Mouse (Mus musculus) fibroblast of lung, adult 2 months (primary cell): ENCODE measurements around the gene 1700012B09Rik.

Experiments
- DNase-seq: peaks from one replicate; pipeline ENCODE4 v3.0.0-alpha.2; 2011; ENCODE audit warnings: low read depth

The 1700012B09Rik gene

DNA sequence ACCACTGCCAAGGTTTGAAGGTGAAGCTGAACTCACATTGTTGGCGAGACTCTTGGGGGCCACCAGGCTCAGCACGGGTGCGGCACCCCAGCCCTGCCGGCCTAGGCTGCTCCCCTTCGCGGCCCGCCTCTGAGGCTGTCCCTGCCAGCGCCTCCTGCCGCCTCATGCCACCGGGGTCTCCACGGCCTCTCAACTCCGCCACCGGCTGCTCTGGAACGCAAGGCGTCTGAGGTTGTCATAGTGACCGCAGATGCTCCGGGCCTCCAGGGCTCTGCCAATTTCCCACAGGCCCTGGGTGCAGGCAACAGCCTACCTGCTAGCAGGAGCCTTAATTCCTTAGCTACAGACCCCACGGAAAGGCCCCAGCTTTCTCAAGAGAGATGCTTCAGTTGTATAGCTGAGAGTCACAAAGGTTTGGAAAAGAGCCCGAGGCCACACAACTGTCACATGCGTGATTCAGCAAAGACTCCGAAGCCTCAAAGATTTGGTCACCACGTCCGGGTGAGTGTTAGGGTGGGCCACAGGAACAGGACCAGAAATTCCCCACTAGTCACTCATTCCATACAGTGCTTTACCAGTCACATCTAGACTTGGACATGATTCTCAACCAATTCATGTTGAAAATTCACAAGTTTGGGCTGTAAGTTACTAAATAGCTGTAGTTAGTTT lies at the start of gene 1700012B09Rik:
Gene 1700012B09Rik (minus strand): TSS at position 228 of the 669 bp plus-strand sequence.
- no peak for DNase-seq

DNA sequence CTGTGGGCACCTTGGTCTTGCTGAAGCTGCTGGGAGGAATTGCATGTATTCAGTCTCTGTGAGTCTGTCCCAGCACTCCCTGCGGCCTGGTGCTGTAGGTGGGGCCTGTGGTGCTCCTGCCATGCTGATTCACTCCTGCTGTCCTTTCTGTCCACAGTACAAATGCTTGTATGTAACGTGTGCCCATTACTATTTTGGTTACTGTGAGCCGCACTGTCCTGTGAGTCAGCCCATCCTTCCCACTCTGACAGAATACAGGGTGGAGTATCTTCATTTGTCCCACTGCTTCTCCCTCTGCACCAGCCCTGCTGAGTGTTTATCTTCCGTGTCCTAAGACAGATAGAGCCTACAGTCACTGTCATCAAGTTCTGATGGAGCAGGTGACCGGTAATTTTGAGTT lies 39.3 kb upstream of the 1700012B09Rik start:
- DNase-seq, result no peak

GRCm38 (mm10) chr9:14806786-14807185 lies 36.0 kb upstream of the 1700012B09Rik start:
- DNase-seq, result no peak

- DNase-seq, result no peak
Observed at GRCm38 (mm10) chr9:14805714-14806113, 34.9 kb upstream of the 1700012B09Rik start.

GRCm38 (mm10) chr9:14787356-14787755 lies 16.5 kb upstream of the 1700012B09Rik start:
- DNase-seq, result no peak

- DNase-seq, result peak; percentile 94
Observed at GRCm38 (mm10) chr9:14784039-14785002, 13.5 kb upstream of the 1700012B09Rik start, which contains the start of the genes Mre11a and Ankrd49. Mre11a (plus strand) TSS chr9:14784654. Ankrd49 (minus strand) TSS chr9:14784856.

- DNase-seq, result no peak
Observed at GRCm38 (mm10) chr9:14778341-14778740, 7.5 kb upstream of the 1700012B09Rik start.

- no peak for DNase-seq
Observed at GRCm38 (mm10) chr9:14773813-14774212, 3.0 kb upstream of the 1700012B09Rik start.

DNA sequence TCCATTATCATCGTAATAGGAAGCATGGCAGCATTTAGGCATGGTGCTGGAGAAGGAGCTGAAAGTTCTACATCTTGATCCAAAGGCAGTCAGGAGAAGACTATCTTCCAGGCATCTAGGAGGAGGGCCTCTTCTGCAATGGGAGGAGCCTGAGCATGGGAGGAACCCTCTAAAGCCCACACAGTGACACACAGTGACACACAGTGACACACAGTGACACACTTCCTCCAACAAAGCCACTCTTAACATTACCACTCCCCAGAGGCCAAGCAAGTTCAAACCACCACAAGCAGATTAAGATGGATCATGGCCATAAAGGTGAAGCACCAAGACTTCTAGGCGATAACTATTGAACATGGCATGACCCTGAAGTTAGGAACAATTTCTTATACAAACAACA lies 1.2 kb upstream of the 1700012B09Rik start:
- no peak for DNase-seq

GRCm38 (mm10) chr9:14769811-14770210 lies 1.0 kb downstream of the 1700012B09Rik start:
- no peak for DNase-seq

- no peak for DNase-seq
Observed at GRCm38 (mm10) chr9:14764765-14765164, 6.1 kb downstream of the 1700012B09Rik start.

GRCm38 (mm10) chr9:14759261-14759660 lies 11.6 kb downstream of the 1700012B09Rik start:
- DNase-seq, result no peak

GRCm38 (mm10) chr9:14758590-14758989 lies 12.2 kb downstream of the 1700012B09Rik start:
- no peak for DNase-seq

GRCm38 (mm10) chr9:14754469-14754868 lies 16.4 kb downstream of the 1700012B09Rik start:
- DNase-seq, result no peak

DNA sequence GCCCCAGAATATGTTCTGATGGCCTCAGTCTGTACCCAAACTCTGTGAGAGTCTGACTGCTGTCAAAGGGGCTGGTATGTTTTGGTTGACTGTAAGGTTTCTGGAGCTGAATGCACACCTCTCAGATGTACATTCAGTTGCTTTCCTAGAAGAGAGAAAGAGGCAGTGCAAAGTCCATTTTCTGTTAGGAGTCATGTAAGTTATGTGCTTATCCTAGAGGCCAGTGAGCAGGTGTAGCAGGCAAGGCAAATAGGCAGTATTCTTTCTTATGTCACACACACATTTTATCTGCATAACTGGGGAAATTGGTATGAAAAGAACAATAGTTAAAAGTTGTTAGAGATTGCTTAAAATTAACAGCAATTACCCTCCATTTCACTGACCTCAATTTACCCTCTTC lies 16.9 kb downstream of the 1700012B09Rik start:
- no peak for DNase-seq

DNA sequence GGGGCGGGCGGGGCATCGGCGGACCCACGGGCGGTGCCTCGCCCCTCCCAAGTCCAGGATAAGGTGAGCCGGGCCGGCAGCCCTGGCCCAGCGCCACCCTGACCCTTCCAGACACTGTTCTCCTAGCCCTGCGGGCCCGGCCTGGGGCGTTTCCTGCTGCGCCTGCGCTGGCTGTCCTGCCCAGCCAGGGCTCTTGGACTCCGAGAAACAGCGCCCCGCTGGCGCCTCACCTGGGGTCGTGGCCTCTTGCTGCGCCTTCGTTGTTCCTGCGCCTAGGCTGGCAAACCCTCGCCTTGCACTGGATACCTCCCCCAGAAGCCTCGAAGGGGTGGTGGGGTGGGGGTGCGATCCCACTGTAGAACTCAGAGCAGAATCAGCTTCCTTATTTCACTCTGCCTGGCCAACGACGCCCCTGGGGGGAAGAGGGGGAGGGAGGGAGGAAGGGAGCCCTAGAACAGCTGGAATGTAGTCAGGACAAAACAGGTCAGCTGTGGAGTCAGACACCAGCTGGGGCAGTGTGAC lies 18.8 kb downstream of the 1700012B09Rik start, which contains the start of gene Fut4:
Gene Fut4 (minus strand): TSS at position 393 of the 522 bp plus-strand sequence.
- DNase-seq, result no peak

DNA sequence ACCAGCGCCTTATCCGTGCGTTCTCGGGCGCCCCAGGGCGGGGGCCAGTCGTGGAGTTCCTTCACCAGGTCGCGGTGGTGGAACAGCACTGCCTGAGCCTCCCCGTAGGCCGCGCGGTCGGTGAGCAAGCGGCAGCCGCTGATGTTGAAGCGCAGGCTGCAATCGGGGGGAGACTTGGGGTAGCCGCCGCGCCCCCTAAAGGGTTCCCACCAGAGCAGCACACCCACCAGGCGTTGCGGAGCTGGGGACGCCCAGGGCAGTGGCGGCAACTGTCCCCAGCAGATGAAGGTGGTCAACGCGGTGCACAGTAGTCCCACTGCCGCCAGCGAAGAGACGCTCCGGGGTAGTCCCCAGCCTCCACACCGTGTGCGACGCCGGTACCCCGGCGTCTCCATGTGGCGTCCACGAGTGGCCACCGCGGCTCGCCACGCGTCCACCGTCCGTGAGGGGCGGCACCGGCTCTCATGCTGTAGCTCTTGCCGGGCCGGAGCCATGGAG lies 19.3 kb downstream of the 1700012B09Rik start:
- no peak for DNase-seq

GRCm38 (mm10) chr9:14750901-14751502 lies 19.8 kb downstream of the 1700012B09Rik start:
- no peak for DNase-seq

DNA sequence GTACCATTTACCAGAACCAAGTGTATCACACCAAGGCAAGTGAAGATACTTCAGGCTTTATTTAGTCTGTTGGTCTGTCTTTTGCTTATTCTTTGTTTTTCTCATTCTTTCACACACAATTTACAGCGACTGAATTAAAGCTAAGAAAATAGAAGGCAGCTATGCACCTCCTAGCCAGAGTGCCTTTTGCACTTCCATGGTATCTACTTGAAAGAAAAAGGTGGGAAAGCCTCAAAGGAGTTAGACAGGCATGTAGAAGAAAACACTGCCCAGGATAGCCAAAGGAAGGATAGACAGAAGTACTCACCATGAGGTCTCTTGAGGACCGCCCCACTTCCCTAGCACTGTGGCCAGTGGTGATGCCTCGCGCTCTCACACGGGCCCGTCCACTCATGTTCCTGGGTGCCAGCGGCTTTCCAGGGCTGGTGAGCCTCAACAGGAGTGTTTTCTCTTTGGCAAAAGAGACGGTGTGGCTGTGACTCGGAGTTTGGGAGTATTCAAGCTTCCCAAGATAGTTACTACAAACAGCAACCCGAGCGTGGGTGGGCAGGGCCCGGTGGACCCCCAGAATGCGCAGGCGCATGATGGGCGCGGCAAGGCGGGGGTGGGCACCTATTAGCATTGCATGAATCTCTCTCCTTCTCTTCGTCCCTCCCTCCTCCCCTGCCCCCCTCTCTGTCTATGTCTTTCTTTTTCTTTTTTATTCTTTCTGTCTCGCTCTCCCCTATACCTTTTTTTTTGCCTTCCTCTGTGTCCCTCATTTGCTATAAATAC lies 30.5 kb downstream of the 1700012B09Rik start, which contains the start of gene Piwil4:
Gene Piwil4 (minus strand): TSS at position 583 of the 774 bp plus-strand sequence.
- DNase-seq, result no peak

DNA sequence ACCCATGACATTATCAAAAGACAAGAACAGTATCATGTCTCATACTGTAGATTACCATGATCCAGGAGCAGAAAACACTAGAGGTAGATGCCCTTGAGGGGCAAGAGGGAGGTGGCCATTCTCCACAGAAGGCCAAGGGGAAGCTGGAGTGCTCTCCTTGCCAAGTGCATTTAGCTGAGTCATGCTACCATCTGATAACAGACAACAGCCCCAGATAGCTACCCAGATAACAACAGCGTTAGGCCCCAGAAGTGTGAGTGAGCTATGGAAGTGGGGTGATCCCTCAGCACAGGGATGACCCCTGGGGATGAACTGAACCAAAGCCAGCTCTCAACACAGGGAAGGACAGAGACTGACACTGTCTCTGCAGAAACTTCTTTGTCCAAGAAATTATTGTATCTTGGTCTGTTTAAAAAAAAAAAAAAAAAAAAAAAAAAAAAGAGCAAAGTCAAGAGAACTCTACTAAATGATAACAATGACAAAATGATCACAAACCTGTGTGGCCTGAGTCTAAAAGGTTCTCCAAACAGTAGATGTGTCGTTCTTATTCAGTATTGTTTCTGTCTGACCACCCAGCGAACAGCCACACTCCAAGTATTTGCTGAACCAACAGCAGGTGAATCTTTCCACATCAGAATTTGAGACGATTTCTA lies 31.2 kb downstream of the 1700012B09Rik start:
- DNase-seq, result no peak
